Mouse (Mus musculus) olfactory bulb, adult 2 months (tissue): ENCODE results near the gene Eif2ak3.

Experiments used
- CTCF ChIP-seq: fragments of 200-500 bp; IDR thresholded peaks from 2 replicates; pipeline ENCODE4 v1.5.1; 2012; ENCODE audit warnings: low read depth, mild to moderate bottlenecking, low read length, moderate library complexity; ENCODE audit not compliant: insufficient read depth
- POLR2A ChIP-seq: fragments of 200-500 bp; IDR thresholded peaks from 2 replicates; pipeline ENCODE4 v1.6.1; 2012; ENCODE audit warnings: mild to moderate bottlenecking, low read depth, low read length, moderate library complexity; ENCODE audit not compliant: insufficient read depth

GRCm38 (mm10) chr6:70866761-70867160 lies 22.4 kb downstream of the Eif2ak3 start:
- no peak for TF ChIP-seq CTCF
- no peak for TF ChIP-seq POLR2A
